9 mouse cellular contexts compared by ENCODE assay signal in the genomic region with DNA sequence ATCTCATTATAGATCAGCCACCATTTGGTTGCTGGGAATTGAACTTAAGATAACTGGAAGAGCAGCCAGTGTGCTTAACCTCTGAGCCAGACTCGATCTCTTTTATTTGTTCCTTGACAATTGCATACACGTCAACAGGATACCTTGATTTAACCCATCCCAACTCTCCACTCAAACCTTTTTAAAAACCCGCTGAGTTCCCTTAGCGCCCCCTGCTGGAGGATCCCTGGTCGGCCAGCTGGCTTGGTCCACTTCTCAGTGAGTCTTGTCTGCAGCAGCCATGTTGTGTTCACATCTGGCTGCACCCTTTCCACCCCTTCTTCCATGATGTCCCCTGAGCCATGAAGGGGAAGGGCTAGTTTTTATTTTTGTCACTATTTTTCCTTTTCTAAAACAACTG. TPM values are rescaled to one million over a fixed set of nuclear protein-coding genes. Genes with fewer than 3 reads are reported as not detected.
DNase-seq lines count a peak whose midpoint lies in the region; ATAC-seq and TF ChIP-seq lines count a peak whose summit lies in the region.
"Had no signal": no experiment of that assay in that cellular context is flagged by ENCODE, and none has a peak within 500 bp of the region (broad histone marks: within the 10 kb centered on the region; RNA-seq: fewer than 3 reads in every experiment).

No protein-coding gene starts in this region.

- peak; percentile 35; the same call in 1 of the 2 replicates for TF ChIP-seq CTCF in forebrain, postnatal 0 days (IDR thresholded peaks at IDR 0.05; ENCODE audit: low read depth)
- peak; percentile 53 for TF ChIP-seq CTCF in lung, embryonic 14.5 days (IDR thresholded peaks at IDR 0.05; ENCODE audit: low read depth)
- TF ChIP-seq CTCF in liver, embryonic 14.5 days (IDR thresholded peaks at IDR 0.05; ENCODE audit: low read depth), result peak; percentile 80

- H3K9ac ChIP-seq in forebrain, postnatal 0 days, result no peak overlapping the region
- H3K9ac ChIP-seq in forebrain, embryonic 13.5 days, result no peak overlapping the region
- H3K9ac ChIP-seq in lung, embryonic 14.5 days, result no peak overlapping the region
- no peak overlapping the region for H3K9ac ChIP-seq in ES-E14 (ENCODE audit: insufficient read depth, low read depth, low read length, poor library complexity, severe bottlenecking)
- H3K9ac ChIP-seq in liver, embryonic 14.5 days (replicated peaks), result no peak overlapping the region

- no peak for ATAC-seq in forebrain, postnatal 0 days
- no peak for ATAC-seq in forebrain, embryonic 13.5 days
- no peak for ATAC-seq in lung, embryonic 14.5 days (ENCODE audit: insufficient read depth)
- ATAC-seq in liver, embryonic 14.5 days (ENCODE audit: insufficient read depth), result no peak

- H3K4me3 ChIP-seq in forebrain, postnatal 0 days (ENCODE audit: low read depth, low read length), result no peak overlapping the region
- no peak overlapping the region for H3K4me3 ChIP-seq in forebrain, embryonic 13.5 days
- no peak overlapping the region for H3K4me3 ChIP-seq in lung, embryonic 14.5 days (ENCODE audit: low read depth, low read length)
- no peak overlapping the region for H3K4me3 ChIP-seq in ES-E14 (ENCODE audit: insufficient read depth in 1 of 2, low read depth in 1 of 2, low read length in 2 of 2, poor library complexity in 1 of 2, severe bottlenecking in 1 of 2)
- no peak overlapping the region for H3K4me3 ChIP-seq in liver, embryonic 14.5 days (ENCODE audit: insufficient read depth in 1 of 2, low read depth in 2 of 2, low read length in 2 of 2)
- H3K4me3 ChIP-seq: erythroblast, embryonic 14.5 days had no signal

- 67% methylated on average over 5 of the region's 5 CpGs for WGBS in forebrain, postnatal 0 days
- WGBS in forebrain, embryonic 13.5 days, result 63% methylated on average over 5 of the region's 5 CpGs
- WGBS in lung, embryonic 14.5 days, result 73% methylated on average over 5 of the region's 5 CpGs
- WGBS in liver, embryonic 14.5 days (ENCODE audit: insufficient replicate concordance), result 61% methylated on average over 5 of the region's 5 CpGs

- in situ Hi-C loops in ES-E14 (cut with MboI; ENCODE audit: low sequenced_read_pairs in 2 of 2, unreplicated experiment in 2 of 2), result no loop called here

- H3K4me1 ChIP-seq in forebrain, postnatal 0 days (ENCODE audit: insufficient read depth), result no peaks in the 10 kb centered on the region
- no peaks in the 10 kb centered on the region for H3K4me1 ChIP-seq in forebrain, embryonic 13.5 days
- no peaks in the 10 kb centered on the region for H3K4me1 ChIP-seq in lung, embryonic 14.5 days (ENCODE audit: insufficient read depth)
- peaks cover 0 to 3% of the 10 kb centered on the region in 2 experiments; a peak in 1 of 4 replicates for H3K4me1 ChIP-seq in ES-E14 (ENCODE audit: control insufficient read depth in 2 of 2, insufficient read depth in 2 of 2, low read length in 2 of 2, poor library complexity in 1 of 2)
- no peaks in the 10 kb centered on the region for H3K4me1 ChIP-seq in liver, embryonic 14.5 days (replicated peaks; ENCODE audit: control insufficient read depth in 2 of 2, insufficient read depth in 2 of 2, low read length in 1 of 2)

- H3K36me3 ChIP-seq in forebrain, postnatal 0 days (ENCODE audit: insufficient read depth), result no peaks in the 10 kb centered on the region
- no peaks in the 10 kb centered on the region for H3K36me3 ChIP-seq in forebrain, embryonic 13.5 days (ENCODE audit: poor library complexity, severe bottlenecking)
- no peaks in the 10 kb centered on the region for H3K36me3 ChIP-seq in lung, embryonic 14.5 days (ENCODE audit: insufficient read depth)
- H3K36me3 ChIP-seq in ES-E14 (ENCODE audit: control insufficient read depth, insufficient read depth, low read length, poor library complexity, severe bottlenecking), result peaks cover 33% of the 10 kb centered on the region
- H3K36me3 ChIP-seq in liver, embryonic 14.5 days (replicated peaks; ENCODE audit: control insufficient read depth, insufficient read depth, low read depth), result no peaks in the 10 kb centered on the region; the same call in 1 of the 2 replicates

- no peak for TF ChIP-seq EP300 in liver, embryonic 14.5 days (IDR thresholded peaks at IDR 0.05; ENCODE audit: low read depth)

- no peaks in the 10 kb centered on the region for H3K27me3 ChIP-seq in forebrain, postnatal 0 days (ENCODE audit: insufficient read depth, low read length)
- H3K27me3 ChIP-seq in forebrain, embryonic 13.5 days, result no peaks in the 10 kb centered on the region
- H3K27me3 ChIP-seq in lung, embryonic 14.5 days (ENCODE audit: insufficient read depth, low read length), result no peaks in the 10 kb centered on the region
- H3K27me3 ChIP-seq in liver, embryonic 14.5 days (ENCODE audit: control insufficient read depth, insufficient read depth, low read length), result no peaks in the 10 kb centered on the region

- no peak overlapping the region for H3K4me2 ChIP-seq in forebrain, postnatal 0 days (ENCODE audit: low read depth)
- H3K4me2 ChIP-seq in forebrain, embryonic 13.5 days, result no peak overlapping the region
- H3K4me2 ChIP-seq in lung, embryonic 14.5 days, result no peak overlapping the region
- no peak overlapping the region for H3K4me2 ChIP-seq in liver, embryonic 14.5 days (ENCODE audit: low read depth)

- no peak for DNase-seq in forebrain, postnatal 0 days
- DNase-seq in lung, embryonic 14.5 days, result peak; percentile 34
- no peak for DNase-seq in lung, postnatal 25 days (ENCODE audit: low spot score)
- DNase-seq in ES-E14 (ENCODE audit: low read depth, low spot score), result peak; percentile 66
- no peak for DNase-seq in liver, embryonic 14.5 days (ENCODE audit: low read depth in 3 of 3, low spot score in 3 of 3)
- no peak for DNase-seq in cerebellum, adult 11 months
- no peak for DNase-seq in Muller cell, postnatal 12 days (ENCODE audit: inconsistent ontology term)

- H3K27ac ChIP-seq in forebrain, postnatal 0 days (ENCODE audit: low read depth, low read length), result no peak overlapping the region
- no peak overlapping the region for H3K27ac ChIP-seq in forebrain, embryonic 13.5 days
- no peak overlapping the region for H3K27ac ChIP-seq in lung, embryonic 14.5 days (ENCODE audit: low read depth)
- H3K27ac ChIP-seq in ES-E14 (ENCODE audit: insufficient read depth, low read depth, low read length, poor library complexity, severe bottlenecking), result no peak overlapping the region
- no peak overlapping the region for H3K27ac ChIP-seq in liver, embryonic 14.5 days

- no peaks in the 10 kb centered on the region for H3K9me3 ChIP-seq in forebrain, postnatal 0 days (ENCODE audit: low read length)
- no peaks in the 10 kb centered on the region for H3K9me3 ChIP-seq in forebrain, embryonic 13.5 days (replicated peaks)
- no peaks in the 10 kb centered on the region for H3K9me3 ChIP-seq in lung, embryonic 14.5 days (ENCODE audit: low read depth, low read length)
- no peaks in the 10 kb centered on the region for H3K9me3 ChIP-seq in ES-E14 (ENCODE audit: control insufficient read depth, insufficient read depth, low read depth, low read length)
- no peaks in the 10 kb centered on the region for H3K9me3 ChIP-seq in liver, embryonic 14.5 days (ENCODE audit: control insufficient read depth, low read length)

TF ChIP-seq in ES-E14, 5 proteins besides CTCF, POLR2A, EP300 and RAD21:
- TF ChIP-seq ZNF384 (IDR thresholded peaks at IDR 0.05; ENCODE audit: low read depth, low read length), result no peak

RNA-seq across cellular contexts. Expression of gene Cpt1a, which starts 33.0 kb away (rescaled TPM):
- total RNA-seq in forebrain, postnatal 0 days (2014; rRNA removed), result 13.7 and 17.2 TPM in 2 replicates
- 13.1 and 17.0 TPM in 2 replicates for polyA plus RNA-seq in forebrain, postnatal 0 days (2015; fragmentation: Nextera tagmentation; extraction: Ambion mirVana)
- polyA plus RNA-seq in forebrain, embryonic 13.5 days (2015; fragmentation: Nextera tagmentation; extraction: Ambion mirVana), result 11.0 and 12.2 TPM in 2 replicates
- polyA plus RNA-seq in lung, embryonic 14.5 days (2014; fragmentation: Nextera tagmentation; extraction: Ambion mirVana), result 18.9 and 19.7 TPM in 2 replicates
- 15.7 and 29.9 TPM in 2 replicates for total RNA-seq in ES-E14 (2012; rRNA removed)
- 3.5 and 4.6 TPM in 2 replicates for polyA plus RNA-seq in liver, embryonic 14.5 days (2012; rRNA removed)
- polyA plus RNA-seq in liver, embryonic 14.5 days (2014; fragmentation: Nextera tagmentation; extraction: Ambion mirVana), result 5.2 and 6.8 TPM in 2 replicates

RNA-seq across cellular contexts. Expression of gene Tesmin, which starts 33.6 kb away (rescaled TPM):
- 0.71 and 1.0 TPM in 2 replicates for total RNA-seq in forebrain, postnatal 0 days (2014; rRNA removed)
- 0.82 and 1.5 TPM in 2 replicates for polyA plus RNA-seq in forebrain, postnatal 0 days (2015; fragmentation: Nextera tagmentation; extraction: Ambion mirVana)
- 0.21 and 0.30 TPM in 2 replicates for polyA plus RNA-seq in forebrain, embryonic 13.5 days (2015; fragmentation: Nextera tagmentation; extraction: Ambion mirVana)
- polyA plus RNA-seq in lung, embryonic 14.5 days (2014; fragmentation: Nextera tagmentation; extraction: Ambion mirVana), result 0.22 and 0.39 TPM in 2 replicates
- 1.6 and 3.1 TPM in 2 replicates for total RNA-seq in ES-E14 (2012; rRNA removed)
- 0.17 and 0.25 TPM in 2 replicates for polyA plus RNA-seq in liver, embryonic 14.5 days (2012; rRNA removed)
- polyA plus RNA-seq in liver, embryonic 14.5 days (2014; fragmentation: Nextera tagmentation; extraction: Ambion mirVana), result 0.30 TPM in 2 replicates

RNA-seq across cellular contexts. Expression of gene Gal, which starts 59.2 kb away (rescaled TPM):
- total RNA-seq in forebrain, postnatal 0 days (2014; rRNA removed), result 2.0 and 2.1 TPM in 2 replicates
- 14.1 and 21.9 TPM in 2 replicates for polyA plus RNA-seq in forebrain, postnatal 0 days (2015; fragmentation: Nextera tagmentation; extraction: Ambion mirVana)
- 2.4 and 2.8 TPM in 2 replicates for polyA plus RNA-seq in forebrain, embryonic 13.5 days (2015; fragmentation: Nextera tagmentation; extraction: Ambion mirVana)
- polyA plus RNA-seq in lung, embryonic 14.5 days (2014; fragmentation: Nextera tagmentation; extraction: Ambion mirVana), result 1.7 and 2.3 TPM in 2 replicates
- total RNA-seq in ES-E14 (2012; rRNA removed), result 0.27 and 0.95 TPM in 2 replicates
- polyA plus RNA-seq in liver, embryonic 14.5 days (2012; rRNA removed), result 0.04 and 0.36 TPM in 2 replicates
- polyA plus RNA-seq in liver, embryonic 14.5 days (2014; fragmentation: Nextera tagmentation; extraction: Ambion mirVana), result not detected in 2 replicates
- polyA plus RNA-seq: erythroblast, embryonic 14.5 days had no signal

Comparison
In these comparisons a context has a peak if more than half of its experiments do, and no peak if none do; other contexts are left out.
1. DNase-seq: peak in lung, embryonic 14.5 days (single experiment) and ES-E14 (single experiment); none in forebrain, postnatal 0 days (single experiment), lung, postnatal 25 days (single experiment), liver, embryonic 14.5 days (0 of 3), cerebellum, adult 11 months (single experiment) and Muller cell, postnatal 12 days (single experiment).
2. Peak in every context shown above with its lines, with median percentiles within 50 percentile points of each other: CTCF ChIP-seq.